Mouse (Mus musculus): ENCODE data around the gene Slc7a9.

Gene Slc7a9

DNA sequence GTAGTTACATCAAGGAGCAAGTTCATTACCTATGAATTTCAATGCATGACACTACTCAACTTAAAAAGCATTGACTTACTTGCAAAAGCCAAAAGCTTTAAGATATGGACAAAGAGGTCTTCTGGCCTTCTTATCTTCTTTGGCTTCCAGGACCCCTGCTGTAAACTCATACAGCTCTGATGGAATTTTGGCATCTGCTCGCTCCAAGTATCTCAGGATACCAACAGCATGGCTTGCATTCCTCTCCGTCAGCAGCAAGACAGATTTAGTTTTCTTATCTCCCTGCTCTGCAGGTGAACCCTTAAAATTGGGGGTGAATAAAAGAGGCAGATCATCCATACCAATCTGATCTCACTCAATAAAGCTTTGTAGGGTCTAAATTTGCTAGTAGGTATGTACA is 36.5 kb downstream of the Slc7a9 start:
- Histone ChIP-seq H3K36me3 (ENCODE audit: insufficient read depth, low read length) (peaks cover 96% of the 10 kb centered on the region), H3K27me3 (ENCODE audit: insufficient read depth, low read length) (no peaks in the 10 kb centered on the region), H3K4me1 (replicated peaks; ENCODE audit: low read depth, low read length) (no peaks in the 10 kb centered on the region), H3K9me3 (ENCODE audit: low read length) (no peaks in the 10 kb centered on the region), H3K4me3 (replicated peaks; ENCODE audit: low read length) (no peak overlapping the region)
- TF ChIP-seq NANOG (IDR thresholded peaks at IDR 0.05; ENCODE audit: borderline replicate concordance, low read length), result no peak
- TF ChIP-seq CTCF (conservative IDR thresholded peaks at IDR 0.05; ENCODE audit: low read length), result no peak
- TF ChIP-seq POU5F1 (IDR thresholded peaks at IDR 0.05; ENCODE audit: borderline replicate concordance, low read length), result no peak

DNA sequence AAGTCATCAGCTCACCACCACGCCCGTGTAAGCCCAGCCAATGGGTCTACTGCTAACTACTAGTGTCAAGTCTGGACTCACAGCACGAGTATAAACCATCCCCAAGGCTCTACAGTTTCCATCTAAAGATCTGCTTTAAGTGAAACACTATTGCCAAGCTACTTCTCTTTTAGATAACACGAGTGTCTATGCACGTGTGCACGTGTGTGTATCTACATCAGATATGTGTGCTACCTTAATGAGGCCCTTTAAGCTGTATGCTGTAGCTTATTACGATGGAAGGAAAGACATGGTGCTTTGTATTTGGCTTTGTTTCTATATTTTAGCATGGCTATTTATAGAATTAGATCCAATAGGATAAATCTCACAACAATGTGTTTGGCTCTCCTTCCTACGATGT is 38.0 kb downstream of the Slc7a9 start:
- H3K9me3 ChIP-seq (ENCODE audit: low read length), result no peaks in the 10 kb centered on the region
- H3K4me3 ChIP-seq (replicated peaks; ENCODE audit: low read length), result no peak overlapping the region
- no peaks in the 10 kb centered on the region for H3K4me1 ChIP-seq (replicated peaks; ENCODE audit: low read depth, low read length)
- H3K36me3 ChIP-seq (ENCODE audit: insufficient read depth, low read length), result peaks cover 96% of the 10 kb centered on the region
- H3K27me3 ChIP-seq (ENCODE audit: insufficient read depth, low read length), result no peaks in the 10 kb centered on the region
- TF ChIP-seq CTCF (conservative IDR thresholded peaks at IDR 0.05; ENCODE audit: low read length), result no peak
- no peak for TF ChIP-seq NANOG (IDR thresholded peaks at IDR 0.05; ENCODE audit: borderline replicate concordance, low read length)
- TF ChIP-seq POU5F1 (IDR thresholded peaks at IDR 0.05; ENCODE audit: borderline replicate concordance, low read length), result no peak

- H3K27me3 ChIP-seq (ENCODE audit: insufficient read depth, low read length), result no peaks in the 10 kb centered on the region
- no peak overlapping the region for H3K4me3 ChIP-seq (replicated peaks; ENCODE audit: low read length)
- no peaks in the 10 kb centered on the region for H3K9me3 ChIP-seq (ENCODE audit: low read length)
- TF ChIP-seq POU5F1 (IDR thresholded peaks at IDR 0.05; ENCODE audit: borderline replicate concordance, low read length) (no peak), NANOG (IDR thresholded peaks at IDR 0.05; ENCODE audit: borderline replicate concordance, low read length) (no peak)
- H3K36me3 ChIP-seq (ENCODE audit: insufficient read depth, low read length), result peaks cover 96% of the 10 kb centered on the region
- H3K4me1 ChIP-seq (replicated peaks; ENCODE audit: low read depth, low read length), result no peaks in the 10 kb centered on the region
Observed at GRCm38 (mm10) chr7:35490186-35490585, 41.6 kb downstream of the Slc7a9 start.

DNA sequence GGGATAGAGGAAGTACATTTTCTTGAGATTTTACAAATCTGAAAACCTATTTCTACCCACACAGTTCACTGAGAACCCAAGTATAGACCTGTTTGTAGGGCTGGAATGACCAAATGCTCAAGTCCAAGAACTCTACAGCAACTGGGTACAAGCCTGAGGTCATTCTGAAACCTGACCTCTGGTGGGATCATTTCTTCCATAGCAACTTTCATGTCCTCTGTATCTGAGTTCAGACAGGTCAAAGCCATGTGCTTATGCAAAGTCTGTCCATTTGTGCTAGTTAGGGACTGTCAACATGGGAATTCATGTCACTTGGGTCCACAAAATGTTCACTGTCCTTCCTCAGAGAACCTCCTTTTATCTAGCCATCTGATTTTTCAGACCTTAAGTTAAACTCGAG is 42.4 kb downstream of the Slc7a9 start:
- TF ChIP-seq CTCF (conservative IDR thresholded peaks at IDR 0.05; ENCODE audit: low read length), result no peak
- TF ChIP-seq POU5F1 (IDR thresholded peaks at IDR 0.05; ENCODE audit: borderline replicate concordance, low read length), result no peak
- no peak for TF ChIP-seq NANOG (IDR thresholded peaks at IDR 0.05; ENCODE audit: borderline replicate concordance, low read length)
- H3K4me1 ChIP-seq (replicated peaks; ENCODE audit: low read depth, low read length), result no peaks in the 10 kb centered on the region
- no peak overlapping the region for H3K4me3 ChIP-seq (replicated peaks; ENCODE audit: low read length)
- H3K9me3 ChIP-seq (ENCODE audit: low read length), result no peaks in the 10 kb centered on the region
- H3K36me3 ChIP-seq (ENCODE audit: insufficient read depth, low read length), result peaks cover 96% of the 10 kb centered on the region
- H3K27me3 ChIP-seq (ENCODE audit: insufficient read depth, low read length), result no peaks in the 10 kb centered on the region

- no peak for TF ChIP-seq POU5F1 (IDR thresholded peaks at IDR 0.05; ENCODE audit: borderline replicate concordance, low read length)
- no peak for TF ChIP-seq CTCF (conservative IDR thresholded peaks at IDR 0.05; ENCODE audit: low read length)
- no peak for TF ChIP-seq NANOG (IDR thresholded peaks at IDR 0.05; ENCODE audit: borderline replicate concordance, low read length)
- Histone ChIP-seq H3K4me1 (replicated peaks; ENCODE audit: low read depth, low read length) (peaks cover 10% of the 10 kb centered on the region), H3K27me3 (ENCODE audit: insufficient read depth, low read length) (no peaks in the 10 kb centered on the region)
Observed at GRCm38 (mm10) chr7:35497516-35497915, 48.9 kb downstream of the Slc7a9 start.

GRCm38 (mm10) chr7:35501995-35502394 is 53.4 kb downstream of the Slc7a9 start:
- Histone ChIP-seq H3K36me3 (ENCODE audit: insufficient read depth, low read length) (peaks cover 93% of the 10 kb centered on the region), H3K27me3 (ENCODE audit: insufficient read depth, low read length) (no peaks in the 10 kb centered on the region), H3K4me1 (replicated peaks; ENCODE audit: low read depth, low read length) (peaks cover 7% of the 10 kb centered on the region), H3K4me3 (replicated peaks; ENCODE audit: low read length) (no peak overlapping the region), H3K9me3 (ENCODE audit: low read length) (no peaks in the 10 kb centered on the region)
- TF ChIP-seq CTCF (conservative IDR thresholded peaks at IDR 0.05; ENCODE audit: low read length) (no peak), POU5F1 (IDR thresholded peaks at IDR 0.05; ENCODE audit: borderline replicate concordance, low read length) (no peak), NANOG (IDR thresholded peaks at IDR 0.05; ENCODE audit: borderline replicate concordance, low read length) (no peak)

More at GRCm38 (mm10) chr7:35497516-35497915, 48.9 kb downstream of the Slc7a9 start:
- H3K4me3 ChIP-seq (replicated peaks; ENCODE audit: low read length), result no peak overlapping the region
- no peaks in the 10 kb centered on the region for H3K9me3 ChIP-seq (ENCODE audit: low read length)
- peaks cover 96% of the 10 kb centered on the region for H3K36me3 ChIP-seq (ENCODE audit: insufficient read depth, low read length)

All from E14TG2a.4 (cell line).